Mouse (Mus musculus) testis, adult 2 months (tissue): ENCODE data around the gene A930004D18Rik.

ENCODE experiments used
- CTCF ChIP-seq: fragments of 200-500 bp; IDR thresholded peaks from 2 replicates; pipeline ENCODE4 v1.5.1; 2012; ENCODE audit warnings: low read depth, mild to moderate bottlenecking, inconsistent platforms, low read length, moderate library complexity; ENCODE audit not compliant: control insufficient read depth, insufficient read depth, insufficient replicate concordance
- POLR2A ChIP-seq: fragments of 200-500 bp; IDR thresholded peaks from 2 replicates; pipeline ENCODE4 v1.6.1; 2012; ENCODE audit warnings: low read depth, mild to moderate bottlenecking, inconsistent platforms, low read length, moderate library complexity; ENCODE audit not compliant: control insufficient read depth

DNA sequence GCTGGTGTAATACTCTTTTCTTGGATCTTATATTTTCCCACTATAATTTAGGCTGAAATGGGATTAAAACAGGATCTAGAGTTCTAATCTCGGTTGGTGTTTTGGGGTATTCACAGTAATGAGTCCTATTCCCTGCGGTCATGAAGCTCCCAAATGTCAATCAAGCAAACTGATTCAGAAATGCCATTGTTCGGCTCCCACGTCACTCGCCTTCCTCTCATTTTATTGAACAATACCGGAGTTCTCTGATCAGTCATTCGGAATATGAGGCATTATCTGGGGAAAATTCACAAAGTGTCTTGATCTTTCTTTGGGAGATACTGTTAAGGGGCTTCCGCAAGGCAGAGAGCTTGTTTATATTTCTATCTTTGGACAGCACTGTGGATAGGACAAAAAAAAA, 7.0 kb downstream of the A930004D18Rik start:
- TF ChIP-seq POLR2A, result no peak
- TF ChIP-seq CTCF, result no peak
